Mouse (Mus musculus) G1E (cell line): ENCODE results near the gene Tcp11l2. TPM values are rescaled to one million over a fixed set of nuclear protein-coding genes. Genes with fewer than 3 reads are reported as not detected.

ENCODE experiments used
- ATAC-seq: 2 replicates; pipeline ENCODE4 v1.8.0; 2016; ENCODE audit warnings: mild to moderate bottlenecking; ENCODE audit not compliant: insufficient number of reproducible peaks, poor library complexity, low FRiP score, severe bottlenecking; ENCODE audit errors: extremely low read depth
- DNase-seq: peaks from one replicate; pipeline ENCODE4 v3.0.0; 2012; ENCODE audit warnings: low spot score
- H3K27me3 ChIP-seq: 2 replicates; pipeline ENCODE4 v1.6.1; 2012; ENCODE audit warnings: mild to moderate bottlenecking, low read length, inconsistent platforms; ENCODE audit not compliant: insufficient read depth
- H3K36me3 ChIP-seq: replicated peaks from 2 replicates; pipeline ENCODE3; 2012; ENCODE audit warnings: mild to moderate bottlenecking, inconsistent platforms
- H3K4me1 ChIP-seq: 2 replicates; pipeline ENCODE4 v1.6.1; 2012; ENCODE audit warnings: low read depth, low read length, inconsistent platforms, mixed read lengths; ENCODE audit not compliant: insufficient read depth
- H3K4me3 ChIP-seq: 2 replicates; pipeline ENCODE4 v1.5.1; 2012; ENCODE audit warnings: low read depth, mild to moderate bottlenecking, inconsistent platforms, low read length, moderate library complexity, mixed read lengths
- H3K9me3 ChIP-seq: replicated peaks from 2 replicates; pipeline ENCODE4 v1.6.1; 2012; ENCODE audit warnings: inconsistent platforms
- CTCF ChIP-seq: IDR thresholded peaks from 2 replicates; pipeline ENCODE4 v1.5.1; 2012; ENCODE audit warnings: low read depth, low read length, inconsistent platforms, mixed read lengths
- GATA1 ChIP-seq: IDR thresholded peaks from 2 replicates; pipeline ENCODE4 v1.6.1; 2012; ENCODE audit warnings: borderline replicate concordance, low read length, inconsistent platforms, mixed read lengths
- GATA2 ChIP-seq: IDR thresholded peaks from 2 replicates; pipeline ENCODE4 v1.6.1; 2012; ENCODE audit warnings: low read depth, low read length, inconsistent platforms, borderline replicate concordance
- POLR2AphosphoS5 ChIP-seq: IDR thresholded peaks from 2 replicates; pipeline ENCODE4 v1.6.1; 2012; ENCODE audit warnings: low read depth, low read length, inconsistent platforms; ENCODE audit not compliant: insufficient replicate concordance
- TAL1 ChIP-seq: conservative IDR thresholded peaks from 2 replicates; pipeline ENCODE4 v1.6.1; 2012; ENCODE audit warnings: low read depth, low read length, inconsistent platforms, mixed read lengths
- polyA plus RNA-seq: library from polyadenylated mRNA; stranded (reverse); fragments of >175 nt; gene quantifications from 2 replicates; pipeline ENCODE4 v1.2.3, GENCODE M21; 2012
- total RNA-seq, 2 experiments: library from RNA; stranded (forward) in 1 of 2; stranded (reverse) in 1 of 2; fragments of 200-1000 nt in 1 of 2; fragments of >200 nt in 1 of 2; fragmentation: Nextera tagmentation in 1 of 2; gene quantifications; 2 replicates each; pipeline ENCODE4 v1.2.3; 2014 to 2017

The Tcp11l2 gene
- total and polyA plus RNA-seq, 3 experiments, result 10.4 to 75.5 (median 24.6) TPM

- Histone ChIP-seq H3K9me3 (no peaks in the 10 kb centered on the region), H3K4me3 (no peak overlapping the region), H3K4me1 (peaks cover 7% of the 10 kb centered on the region; the same call in 1 of the 2 replicates), H3K36me3 (peaks cover 53% of the 10 kb centered on the region), H3K27me3 (no peaks in the 10 kb centered on the region)
- TF ChIP-seq CTCF (no peak), POLR2AphosphoS5 (no peak)
- DNase-seq (no peak), ATAC-seq (no peak)
These were observed 33.9 kb downstream of the Tcp11l2 start for GRCm38 (mm10) chr10:84610324-84610723.

GRCm38 (mm10) chr10:84610783-84611182 lies 34.4 kb downstream of the Tcp11l2 start:
- ATAC-seq (no peak), DNase-seq (no peak)
- Histone ChIP-seq H3K36me3 (peaks cover 49% of the 10 kb centered on the region), H3K4me1 (peaks cover 10% of the 10 kb centered on the region; the same call in 1 of the 2 replicates), H3K9me3 (no peaks in the 10 kb centered on the region), H3K27me3 (no peaks in the 10 kb centered on the region), H3K4me3 (no peak overlapping the region)
- TF ChIP-seq CTCF (no peak), POLR2AphosphoS5 (no peak)

GRCm38 (mm10) chr10:84611664-84612063 lies 35.2 kb downstream of the Tcp11l2 start:
- Histone ChIP-seq H3K36me3 (peaks cover 43% of the 10 kb centered on the region), H3K4me3 (no peak overlapping the region), H3K27me3 (no peaks in the 10 kb centered on the region), H3K9me3 (no peaks in the 10 kb centered on the region), H3K4me1 (peaks cover 10% of the 10 kb centered on the region; the same call in 1 of the 2 replicates)
- DNase-seq (no peak), ATAC-seq (no peak)
- TF ChIP-seq TAL1 (no peak), GATA2 (no peak), CTCF (no peak), GATA1 (no peak)

- Histone ChIP-seq H3K9me3 (no peaks in the 10 kb centered on the region), H3K4me1 (peaks cover 10% of the 10 kb centered on the region; the same call in 1 of the 2 replicates), H3K36me3 (peaks cover 41% of the 10 kb centered on the region), H3K4me3 (no peak overlapping the region), H3K27me3 (no peaks in the 10 kb centered on the region)
- DNase-seq, result no peak
- no peak for ATAC-seq
- no peak for TF ChIP-seq GATA1
- no peak for TF ChIP-seq CTCF
- no peak for TF ChIP-seq TAL1
- no peak for TF ChIP-seq POLR2AphosphoS5
- no peak for TF ChIP-seq GATA2
These were observed 35.9 kb downstream of the Tcp11l2 start for GRCm38 (mm10) chr10:84612281-84612680.

GRCm38 (mm10) chr10:84613366-84613765 lies 36.9 kb downstream of the Tcp11l2 start:
- no peaks in the 10 kb centered on the region for H3K27me3 ChIP-seq
- ATAC-seq, result no peak
- H3K36me3 ChIP-seq, result peaks cover 44% of the 10 kb centered on the region
- no peak for DNase-seq
- TF ChIP-seq GATA1 (no peak), GATA2 (no peak), TAL1 (no peak)
- H3K9me3 ChIP-seq, result no peaks in the 10 kb centered on the region
- peaks cover 10% of the 10 kb centered on the region; the same call in 1 of the 2 replicates for H3K4me1 ChIP-seq
- no peak overlapping the region for H3K4me3 ChIP-seq

- no peaks in the 10 kb centered on the region for H3K27me3 ChIP-seq
- ATAC-seq, result no peak
- H3K36me3 ChIP-seq, result peaks cover 31% of the 10 kb centered on the region
- DNase-seq, result no peak
- H3K9me3 ChIP-seq, result no peaks in the 10 kb centered on the region
- peaks cover 10% of the 10 kb centered on the region; the same call in 1 of the 2 replicates for H3K4me1 ChIP-seq
- no peak overlapping the region for H3K4me3 ChIP-seq
- TF ChIP-seq POLR2AphosphoS5 (no peak), CTCF (no peak), GATA2 (no peak), TAL1 (no peak)
These were observed 38.6 kb downstream of the Tcp11l2 start for GRCm38 (mm10) chr10:84615076-84615475.
